Mouse (Mus musculus): ENCODE data around the gene Lrrc3b. TPM values are rescaled to one million over a fixed set of nuclear protein-coding genes. Genes with fewer than 3 reads are reported as not detected.

Gene Lrrc3b
- total RNA-seq, 2 experiments from 2014 or later, result not detected

- ATAC-seq (ENCODE audit: poor library complexity, severe bottlenecking), result no peak
Observed at GRCm38 (mm10) chr14:15333130-15333529, 105.7 kb downstream of the Lrrc3b start.

- ATAC-seq (ENCODE audit: poor library complexity, severe bottlenecking), result no peak
Observed at GRCm38 (mm10) chr14:15331370-15331769, 107.4 kb downstream of the Lrrc3b start.

- no peak for ATAC-seq (ENCODE audit: poor library complexity, severe bottlenecking)
Observed at GRCm38 (mm10) chr14:15330155-15330554, 108.6 kb downstream of the Lrrc3b start.

GRCm38 (mm10) chr14:15325872-15326271 is 112.9 kb downstream of the Lrrc3b start:
- ATAC-seq (ENCODE audit: poor library complexity, severe bottlenecking), result no peak

GRCm38 (mm10) chr14:15322441-15323123 is 116.2 kb downstream of the Lrrc3b start:
- no peak for ATAC-seq (ENCODE audit: poor library complexity, severe bottlenecking)

- no peak for ATAC-seq (ENCODE audit: poor library complexity, severe bottlenecking)
Observed at GRCm38 (mm10) chr14:15319399-15319915, 119.3 kb downstream of the Lrrc3b start.

GRCm38 (mm10) chr14:15308576-15308975 is 130.2 kb downstream of the Lrrc3b start:
- ATAC-seq (ENCODE audit: poor library complexity, severe bottlenecking), result no peak
